Mouse (Mus musculus) heart, adult 2 months (tissue): ENCODE measurements around the gene Sptlc2. TPM values are rescaled to one million over a fixed set of nuclear protein-coding genes. Genes with fewer than 3 reads are reported as not detected.
A peak's percentile ranks its signal among the peaks of the same experiment; 100 is the strongest.

Source experiments
- DNase-seq, 2 experiments: peaks; one replicate each; pipeline ENCODE4 v3.0.0; 2021
- H3K27ac ChIP-seq: fragments of 200-600 bp; 2 replicates; pipeline ENCODE4 v1.8.1; 2022
- H3K27me3 ChIP-seq: fragments of 200-500 bp; 2 replicates; pipeline ENCODE4 v1.6.1; 2012; ENCODE audit warnings: mild to moderate bottlenecking, low read length, inconsistent platforms, mixed read lengths; ENCODE audit not compliant: control insufficient read depth, insufficient read depth
- H3K36me3 ChIP-seq: fragments of 200-500 bp; 2 replicates; pipeline ENCODE4 v1.6.1; 2012; ENCODE audit warnings: low read length, inconsistent platforms; ENCODE audit not compliant: control insufficient read depth, insufficient read depth
- H3K4me1 ChIP-seq: fragments of 200-500 bp; 2 replicates; pipeline ENCODE4 v1.6.1; 2011; ENCODE audit warnings: low read length; ENCODE audit not compliant: control insufficient read depth, insufficient read depth
- H3K4me3 ChIP-seq: fragments of 200-600 bp; 2 replicates; pipeline ENCODE4 v1.8.1; 2022
- H3K79me2 ChIP-seq: fragments of 200-500 bp; replicated peaks from 2 replicates; pipeline ENCODE4 v1.6.1; 2012; ENCODE audit warnings: mild to moderate bottlenecking, inconsistent platforms, low read length, moderate library complexity, mixed read lengths; ENCODE audit not compliant: control insufficient read depth, insufficient read depth
- H3K9ac ChIP-seq: fragments of 200-500 bp; 2 replicates; pipeline ENCODE4 v1.6.1; 2012; ENCODE audit warnings: low read depth, mild to moderate bottlenecking, control low read depth, inconsistent platforms, low read length, mixed read lengths
- CTCF ChIP-seq: fragments of 200-600 bp; IDR thresholded peaks from 2 replicates; pipeline ENCODE4 v1.8.1; 2022; ENCODE audit warnings: antibody characterized with exemption, mild to moderate bottlenecking, moderate library complexity
- EP300 ChIP-seq: fragments of 200-500 bp; IDR thresholded peaks from 2 replicates; pipeline ENCODE4 v1.6.1; 2011; ENCODE audit warnings: low read depth, low read length, control low read depth; ENCODE audit not compliant: insufficient read depth
- POLR2A ChIP-seq: fragments of 200-500 bp; IDR thresholded peaks from 2 replicates; pipeline ENCODE4 v1.6.1; 2011; ENCODE audit warnings: mild to moderate bottlenecking, low read depth, low read length, control low read depth; ENCODE audit not compliant: insufficient read depth
- WGBS: fragments of 180-500 bp; shearing (Covaris S2); methylation state at CpG from one replicate; pipeline ENCODE4 v1.1.7; 2018; 5-methylcytosine and 5-hydroxymethylcytosine counted together
- intact Hi-C: fragments of 180-260 bp; cut with DNase I; formaldehyde crosslinking; loops from one replicate; pipeline ENCODE4 v1.15.1; 2025
- polyA plus RNA-seq: library from polyadenylated mRNA; depleted of rRNA; stranded (reverse); fragments of >200 nt; gene quantifications from 2 replicates; pipeline ENCODE4 v1.2.3, GENCODE M21; 2012
- total RNA-seq, 2 experiments: library from RNA; stranded (reverse); gene quantifications; 2 replicates each; pipeline ENCODE4 v1.2.3; 2021

The Sptlc2 gene
- total and polyA plus RNA-seq, 3 experiments = 5.0 to 23.1 (median 21.1) TPM

- H3K79me2 ChIP-seq = no peaks in the 10 kb centered on the region
- TF ChIP-seq CTCF = no peak
- TF ChIP-seq POLR2A = no peak
- TF ChIP-seq EP300 = no peak
- WGBS = 78% methylated on average over 10 of the region's 10 CpGs
- H3K4me3 ChIP-seq = no peak overlapping the region
- H3K27ac ChIP-seq = no peak overlapping the region
- DNase-seq = no peak
- H3K36me3 ChIP-seq = no peaks in the 10 kb centered on the region
- no peak overlapping the region for H3K9ac ChIP-seq
- no peaks in the 10 kb centered on the region for H3K27me3 ChIP-seq
- intact Hi-C loops = no loop called here
- no peaks in the 10 kb centered on the region for H3K4me1 ChIP-seq
These were observed 11.1 kb upstream of the Sptlc2 start for GRCm38 (mm10) chr12:87399119-87399819.

GRCm38 (mm10) chr12:87397811-87398417 is 9.8 kb upstream of the Sptlc2 start:
- Histone ChIP-seq H3K27ac (no peak overlapping the region), H3K79me2 (no peaks in the 10 kb centered on the region), H3K4me1 (peaks cover 5% of the 10 kb centered on the region), H3K4me3 (no peak overlapping the region), H3K27me3 (no peaks in the 10 kb centered on the region), H3K36me3 (peaks cover 2% of the 10 kb centered on the region; the same call in 1 of the 2 replicates), H3K9ac (no peak overlapping the region)
- DNase-seq = no peak
- intact Hi-C loops = no loop called here
- 68% methylated on average over 4 of the region's 4 CpGs for WGBS
- no peak for TF ChIP-seq EP300
- TF ChIP-seq CTCF = no peak
- TF ChIP-seq POLR2A = no peak

- TF ChIP-seq POLR2A = no peak
- TF ChIP-seq EP300 = no peak
- no peak for TF ChIP-seq CTCF
- Histone ChIP-seq H3K27me3 (no peaks in the 10 kb centered on the region), H3K27ac (no peak overlapping the region), H3K4me1 (peaks cover 5% of the 10 kb centered on the region), H3K79me2 (no peaks in the 10 kb centered on the region), H3K4me3 (no peak overlapping the region), H3K36me3 (peaks cover 2% of the 10 kb centered on the region; the same call in 1 of the 2 replicates), H3K9ac (no peak overlapping the region)
- 76% methylated on average over 4 of the region's 4 CpGs for WGBS
- intact Hi-C loops = no loop called here
- DNase-seq = no peak
These were observed 9.0 kb upstream of the Sptlc2 start for GRCm38 (mm10) chr12:87397126-87397525.

- Histone ChIP-seq H3K36me3 (peaks cover 2% of the 10 kb centered on the region; the same call in 1 of the 2 replicates), H3K79me2 (no peaks in the 10 kb centered on the region), H3K27me3 (no peaks in the 10 kb centered on the region), H3K4me3 (no peak overlapping the region), H3K27ac (no peak overlapping the region), H3K4me1 (peaks cover 5% of the 10 kb centered on the region), H3K9ac (no peak overlapping the region)
- 96% methylated on average over 6 of the region's 6 CpGs for WGBS
- intact Hi-C loops = no loop called here
- TF ChIP-seq CTCF (no peak), POLR2A (no peak), EP300 (no peak)
- DNase-seq = no peak
These were observed 6.2 kb upstream of the Sptlc2 start for GRCm38 (mm10) chr12:87394316-87394715.

GRCm38 (mm10) chr12:87393447-87394145 is 5.4 kb upstream of the Sptlc2 start:
- peaks cover 5% of the 10 kb centered on the region for H3K4me1 ChIP-seq
- intact Hi-C loops = no loop called here
- H3K27me3 ChIP-seq = no peaks in the 10 kb centered on the region
- peak; percentile 55 to 72 for DNase-seq
- TF ChIP-seq EP300 (peak; percentile 62; the same call in 1 of the 2 replicates), CTCF (no peak)
- H3K4me3 ChIP-seq = no peak overlapping the region
- peak overlapping the region; percentile 68 for H3K27ac ChIP-seq
- H3K9ac ChIP-seq = no peak overlapping the region
- 34% methylated on average over 4 of the region's 4 CpGs for WGBS
- H3K79me2 ChIP-seq = no peaks in the 10 kb centered on the region
- H3K36me3 ChIP-seq = peaks cover 2% of the 10 kb centered on the region

- no peak for TF ChIP-seq POLR2A
- no peak for TF ChIP-seq CTCF
- no peak for TF ChIP-seq EP300
- intact Hi-C loops = no loop called here
These were observed 3.2 kb upstream of the Sptlc2 start for GRCm38 (mm10) chr12:87391355-87391754.

More at GRCm38 (mm10) chr12:87391355-87391754, 3.2 kb upstream of the Sptlc2 start:
- Histone ChIP-seq H3K4me3 (no peak overlapping the region), H3K36me3 (peaks cover 2% of the 10 kb centered on the region), H3K79me2 (no peaks in the 10 kb centered on the region), H3K9ac (no peak overlapping the region), H3K27ac (no peak overlapping the region), H3K27me3 (no peaks in the 10 kb centered on the region), H3K4me1 (peaks cover 7% of the 10 kb centered on the region)
- DNase-seq = no peak
